Mouse (Mus musculus) lung, adult 2 months (tissue): ENCODE measurements at regions not wholly inside any gene's neighbourhood (a gene's known extent, or its start where the extent isn't known, plus 50 kb on each side); places are given as distances from the start of the nearest gene placed in this dataset.

Experiments used
- CTCF ChIP-seq: fragments of 200-500 bp; IDR thresholded peaks from 2 replicates; pipeline ENCODE4 v1.5.1; 2011; ENCODE audit warnings: mild to moderate bottlenecking, low read length, control low read depth; ENCODE audit not compliant: insufficient read depth
- POLR2A ChIP-seq: fragments of 200-500 bp; IDR thresholded peaks from 2 replicates; pipeline ENCODE4 v1.6.1; 2011; ENCODE audit warnings: low read depth, mild to moderate bottlenecking, control low read depth, low read length, borderline replicate concordance; ENCODE audit errors: extremely low read depth

DNA sequence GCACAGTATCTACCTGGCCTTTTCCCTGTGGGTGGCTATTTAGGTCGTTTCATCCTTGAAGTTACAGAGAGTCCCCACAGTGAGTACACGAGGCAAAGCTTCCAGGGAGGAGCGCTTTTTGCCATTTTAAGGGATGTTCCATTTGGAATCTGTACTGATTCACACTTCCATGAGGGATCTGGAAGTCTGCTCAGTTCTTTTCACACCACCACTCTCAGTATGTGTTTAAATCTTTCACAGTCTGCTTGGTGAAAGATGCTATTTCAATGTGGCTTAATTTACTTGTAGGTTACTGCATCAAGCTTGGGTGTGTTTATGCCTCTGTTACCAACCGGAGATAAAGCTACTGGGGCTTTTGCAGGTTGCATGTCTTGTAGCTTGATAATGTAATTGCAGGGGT is 160.5 kb upstream of the Tle3 start:
- TF ChIP-seq CTCF (no peak), POLR2A (no peak)
